Mouse (Mus musculus): ENCODE measurements at regions not wholly inside any gene's neighbourhood (a gene's known extent, or its start where the extent isn't known, plus 50 kb on each side); places are given as distances from the start of the nearest gene placed in this dataset.
A peak's percentile ranks its signal among the peaks of the same experiment; 100 is the strongest.

DNA sequence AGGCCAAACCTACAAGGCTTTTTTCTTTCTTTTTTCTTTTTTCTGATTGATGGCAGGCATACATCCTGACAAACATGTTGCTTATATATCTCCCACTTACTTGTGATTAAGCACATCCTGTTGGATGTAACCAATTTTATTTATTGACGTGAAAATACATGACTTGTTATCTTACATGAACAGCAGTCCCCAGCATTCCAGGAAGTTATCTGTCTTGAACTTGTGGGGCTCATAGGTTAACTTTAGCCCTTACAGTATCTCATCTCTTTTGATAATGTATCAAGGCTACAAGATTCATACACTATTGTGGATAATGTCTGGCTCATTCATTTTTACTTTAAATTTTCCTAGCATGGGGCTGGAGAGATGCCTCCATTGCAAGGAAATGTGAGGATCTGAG is 852.0 kb upstream of the Agtr1b start:
- DNase-seq: no peak

DNA sequence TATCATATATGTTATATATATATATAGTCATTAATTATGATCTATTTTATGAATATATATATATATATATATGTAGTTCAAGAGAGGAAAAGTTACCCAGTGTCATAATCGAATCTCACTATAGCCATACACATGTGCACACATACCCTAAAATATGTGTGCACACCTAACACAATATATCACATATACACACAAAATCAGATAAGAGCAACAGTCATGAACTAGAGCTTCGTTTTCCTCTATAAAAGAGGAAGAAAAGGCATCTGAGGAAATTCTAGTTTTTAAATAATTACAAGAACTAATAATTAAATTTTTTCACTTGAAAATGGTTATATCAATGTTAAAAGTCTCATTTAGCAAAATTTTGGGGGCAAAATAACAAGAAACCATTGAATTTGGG is 835.3 kb upstream of the Tbl1xr1 start:
- DNase-seq: no peak

DNA sequence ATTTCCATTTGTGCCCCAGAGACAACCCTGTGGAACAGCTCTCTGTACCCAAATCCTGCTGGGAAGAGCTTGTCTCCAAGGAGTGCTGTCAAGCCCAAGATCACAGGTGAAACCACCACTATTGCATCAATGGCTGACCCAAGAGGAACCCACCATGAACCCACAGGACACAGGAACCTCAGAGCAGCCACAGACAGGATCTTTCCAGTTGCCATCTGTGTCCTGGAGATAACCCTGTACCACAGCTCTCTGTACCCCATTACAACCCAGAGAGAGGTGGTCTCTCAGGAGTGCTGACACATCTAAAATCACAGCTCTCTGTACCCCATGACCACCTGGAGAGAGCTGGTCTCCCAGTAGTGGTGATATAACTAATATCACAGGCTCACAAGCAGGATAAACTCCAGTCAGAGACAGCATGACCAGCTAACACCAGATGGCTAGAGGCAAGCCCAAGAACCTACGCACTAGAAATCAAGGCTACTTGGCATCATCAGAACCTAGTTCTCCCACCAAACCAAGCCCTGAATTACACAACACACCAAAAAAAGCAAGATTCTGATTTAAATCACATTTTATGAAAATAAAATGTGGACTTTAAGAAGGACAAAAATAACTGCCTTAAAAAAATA is 820.2 kb upstream of the Tbl1xr1 start:
- DNase-seq: no peak

DNA sequence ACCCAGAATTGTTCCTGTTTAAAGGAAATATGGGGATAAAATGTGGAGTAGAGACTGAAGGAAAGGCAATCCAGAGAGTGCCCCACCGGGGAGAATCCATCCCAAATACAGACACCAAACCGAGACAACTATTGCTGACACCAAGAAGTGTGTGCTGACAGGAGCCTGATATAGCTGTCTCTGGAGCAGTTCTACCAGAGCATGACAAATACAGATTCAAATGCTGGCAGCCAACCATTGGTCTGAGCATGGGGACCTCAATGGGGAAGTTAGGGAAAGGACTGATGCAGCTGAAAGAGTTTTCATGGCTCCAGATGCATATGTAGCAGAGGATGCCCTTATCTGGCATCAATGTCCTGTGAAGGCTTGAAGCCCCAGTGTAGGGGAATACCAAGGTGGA is 813.1 kb upstream of the Tbl1xr1 start:
- no peak for DNase-seq

DNA sequence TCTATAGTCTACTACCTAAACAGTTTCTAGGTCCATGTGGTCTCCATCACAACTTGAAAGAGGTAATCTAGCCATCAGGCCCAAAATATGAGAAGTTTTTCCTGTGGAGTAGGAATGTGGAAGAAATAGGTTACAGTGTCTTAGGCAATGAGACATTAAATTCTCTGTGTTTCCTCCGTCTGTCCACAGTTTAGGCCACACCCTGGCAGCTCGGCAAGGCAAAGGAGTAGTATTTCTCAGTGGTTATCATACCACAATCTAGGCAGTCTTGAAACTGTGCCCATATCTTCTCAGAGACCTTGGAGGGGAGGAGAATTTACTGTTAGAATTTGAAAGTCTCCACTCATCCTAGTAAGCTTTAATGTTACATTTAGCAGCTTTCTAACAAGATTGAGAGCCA is 811.0 kb upstream of the Tbl1xr1 start:
- DNase-seq: no peak

DNA sequence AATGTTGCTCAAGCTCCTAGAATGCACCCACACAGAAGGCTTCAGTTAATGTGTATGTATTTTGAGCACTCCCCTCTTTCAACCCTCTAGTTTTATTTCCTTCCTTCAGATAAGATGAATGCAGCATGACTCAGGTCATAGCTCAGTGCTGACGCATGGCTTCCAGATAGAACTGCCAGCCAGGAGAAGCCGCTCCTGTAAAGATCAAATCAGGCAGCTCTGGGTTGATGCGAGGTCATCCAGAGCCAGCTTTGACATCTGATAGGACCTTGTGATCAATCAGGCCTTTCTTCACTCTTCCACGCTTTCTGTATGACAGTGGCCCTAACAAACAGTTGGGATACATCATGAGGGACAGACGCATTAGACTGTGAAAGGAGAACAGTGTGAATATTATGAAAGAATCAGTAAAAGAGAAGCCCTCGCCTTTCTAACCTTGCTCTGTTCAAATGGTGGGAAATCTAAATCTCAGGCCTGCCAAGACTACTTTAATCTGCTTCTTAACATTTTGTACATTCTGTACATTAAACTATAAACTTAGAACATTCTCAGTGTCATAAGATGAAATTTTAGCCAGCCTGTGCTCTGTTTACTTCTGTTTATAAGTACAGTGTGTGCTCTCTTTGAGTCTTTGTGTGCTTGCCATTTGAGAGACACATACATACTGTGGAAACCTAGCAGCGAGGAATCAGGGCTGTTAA is 807.9 kb upstream of the Tbl1xr1 start:
- DNase-seq: no peak

DNA sequence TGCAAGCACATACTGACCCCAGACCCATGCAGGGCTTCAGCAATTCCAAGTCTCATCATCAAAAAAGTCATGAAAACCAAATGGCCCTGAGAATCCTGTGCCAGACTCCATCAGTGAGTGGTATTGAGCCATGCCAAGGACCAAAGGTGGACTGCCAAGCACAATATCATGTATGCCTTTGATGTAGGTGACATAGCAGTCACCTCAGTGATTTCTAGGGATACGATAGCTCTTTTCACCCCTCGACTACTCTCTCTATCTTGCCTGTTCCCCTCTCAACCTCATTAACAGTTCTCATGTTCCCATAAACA is 807.4 kb upstream of the Tbl1xr1 start:
- no peak for DNase-seq

DNA sequence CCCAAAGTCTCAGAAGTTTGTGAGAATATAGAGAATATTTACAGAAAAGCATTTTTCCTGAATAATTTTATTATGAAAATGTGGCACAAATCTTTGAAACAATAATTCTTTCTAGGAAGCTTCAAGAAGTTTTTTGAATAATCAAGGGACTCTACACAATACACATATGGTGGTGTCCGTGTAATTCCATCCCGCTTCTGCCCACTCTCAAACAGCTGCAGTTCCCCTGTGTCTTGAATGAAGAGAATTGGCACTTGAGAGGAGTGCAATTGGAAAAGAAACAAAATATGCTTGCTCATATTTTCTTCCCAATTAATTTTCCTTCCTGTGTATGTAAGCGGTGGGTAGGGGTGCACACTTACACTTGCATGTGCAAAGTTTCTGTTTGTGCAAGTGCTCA is 805.7 kb upstream of the Tbl1xr1 start:
- DNase-seq: no peak

DNA sequence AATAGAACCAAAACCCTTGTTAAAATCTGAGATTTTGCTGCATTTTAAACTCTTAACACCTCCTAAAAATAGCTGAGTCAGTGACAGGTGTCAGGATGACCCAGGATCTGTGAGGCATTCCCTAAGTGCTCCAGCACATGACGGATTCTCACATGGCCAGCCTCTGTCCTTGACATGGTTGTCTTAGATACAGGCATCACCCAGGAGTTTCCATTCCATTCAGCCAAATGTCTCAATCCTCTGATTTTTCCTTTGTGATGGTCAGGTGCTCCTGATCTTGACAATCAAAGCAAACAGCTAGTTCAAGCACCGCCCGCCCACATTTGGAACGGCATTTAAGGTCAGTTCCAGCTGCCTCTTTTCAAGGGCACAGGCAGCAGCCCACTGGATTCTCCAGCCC is 804.2 kb upstream of the Tbl1xr1 start:
- no peak for DNase-seq

DNA sequence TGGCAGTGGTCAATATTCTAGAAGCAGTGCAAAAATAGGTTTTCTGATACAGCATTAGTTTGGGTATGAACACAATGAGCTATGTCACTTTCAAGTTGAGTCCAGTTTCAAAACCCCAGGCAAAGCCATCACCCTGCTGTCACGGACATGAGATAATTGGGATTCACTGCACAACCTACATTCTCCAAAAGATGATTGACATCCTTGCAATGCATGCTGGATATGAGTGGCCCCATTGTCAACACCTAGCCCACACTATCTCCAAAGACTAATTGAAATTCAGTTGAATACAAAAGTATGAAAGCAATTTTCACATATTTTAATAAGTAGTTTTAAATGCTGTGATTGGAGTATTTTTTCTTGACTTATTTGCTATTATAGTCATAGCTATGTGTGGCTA is 783.7 kb upstream of the Tbl1xr1 start:
- no peak for DNase-seq

DNA sequence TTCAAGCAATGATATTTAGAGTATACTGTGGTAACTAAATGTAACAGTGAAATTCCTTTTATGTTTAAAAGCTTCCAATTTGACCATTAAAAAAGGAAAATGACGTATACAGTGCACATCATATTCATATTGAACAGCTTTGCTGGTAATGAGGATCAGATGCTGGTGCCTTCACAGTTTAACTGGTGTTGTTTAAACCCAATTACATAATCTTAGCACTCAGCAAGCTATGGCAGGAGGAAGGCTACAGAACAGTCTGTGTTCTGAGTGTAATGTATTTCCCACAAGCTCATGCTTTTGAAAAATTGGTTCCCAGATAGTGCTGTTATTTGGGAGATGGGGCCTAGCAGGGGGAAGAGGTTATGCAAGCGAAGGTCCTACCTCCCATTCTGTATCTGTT is 783.1 kb upstream of the Tbl1xr1 start:
- no peak for DNase-seq

DNA sequence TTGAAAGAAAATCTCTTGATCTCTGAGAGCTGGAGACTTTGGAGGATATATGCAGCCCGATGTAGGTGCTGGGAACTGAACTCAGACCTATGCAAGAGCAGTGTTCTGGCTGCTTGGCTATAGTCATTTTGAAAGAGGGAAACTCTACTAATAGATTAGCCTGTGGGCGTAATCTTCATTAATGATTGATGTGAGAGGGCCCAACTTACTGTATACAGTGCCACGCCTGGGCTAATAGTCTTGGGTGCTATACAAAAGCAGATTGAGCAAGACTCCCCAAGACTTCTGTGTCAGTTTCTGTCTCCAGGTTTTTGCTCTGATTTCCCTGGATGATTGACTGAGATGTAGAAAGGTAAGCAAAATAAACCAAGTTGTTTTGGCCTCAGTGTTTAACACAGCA is 781.7 kb upstream of the Tbl1xr1 start:
- DNase-seq: no peak

DNA sequence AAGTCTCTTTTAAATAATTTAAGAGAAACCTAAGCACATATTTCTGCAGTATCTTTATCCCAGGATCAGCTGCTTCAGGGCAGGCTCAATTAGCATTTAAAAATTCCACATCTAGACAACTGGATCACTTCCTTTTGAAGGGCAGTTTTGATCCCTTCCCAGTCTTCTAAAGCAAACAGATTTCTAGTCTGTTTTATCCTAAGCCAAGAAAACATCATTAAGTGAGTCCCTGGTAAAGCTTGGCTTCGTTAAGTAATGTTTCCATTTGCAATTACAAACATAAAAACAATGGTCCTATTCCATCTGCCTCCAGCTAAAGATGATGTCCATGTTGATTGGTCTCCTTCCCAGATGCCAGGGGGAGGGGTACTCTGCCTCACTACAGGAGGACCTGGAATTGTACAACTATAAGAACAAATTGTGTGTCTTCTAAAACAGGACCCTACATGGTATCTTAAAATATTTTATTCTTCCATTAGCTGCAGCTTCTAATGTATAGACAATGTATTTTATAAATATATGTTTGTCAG is 779.8 kb upstream of the Tbl1xr1 start:
- no peak for DNase-seq

DNA sequence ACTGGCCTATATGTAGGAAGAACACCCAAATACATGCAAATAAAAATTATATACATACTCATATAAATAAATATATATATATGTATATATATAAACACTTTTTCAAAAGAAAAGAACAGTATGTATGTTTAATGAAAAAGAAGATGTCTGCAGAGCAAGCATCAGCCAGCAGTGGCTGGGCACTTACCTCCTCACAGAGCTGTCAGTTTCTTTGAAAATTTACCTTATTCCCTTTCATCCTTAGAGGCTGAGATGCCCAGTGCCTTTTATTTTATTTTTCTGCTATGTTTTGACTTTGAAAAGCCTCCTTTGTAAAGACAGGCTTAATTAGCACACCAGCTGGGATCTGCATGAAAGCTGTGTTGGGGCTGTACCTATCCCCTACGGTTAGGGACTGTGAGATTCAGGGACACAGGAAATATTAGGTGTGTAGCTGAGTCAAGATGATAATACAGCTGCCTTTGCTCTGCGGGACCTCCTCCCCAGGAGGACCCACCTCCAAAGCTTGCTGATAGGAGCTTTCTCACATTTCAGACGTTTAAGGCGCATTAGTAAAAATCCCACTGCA is 751.0 kb upstream of the Tbl1xr1 start:
- no peak for DNase-seq

DNA sequence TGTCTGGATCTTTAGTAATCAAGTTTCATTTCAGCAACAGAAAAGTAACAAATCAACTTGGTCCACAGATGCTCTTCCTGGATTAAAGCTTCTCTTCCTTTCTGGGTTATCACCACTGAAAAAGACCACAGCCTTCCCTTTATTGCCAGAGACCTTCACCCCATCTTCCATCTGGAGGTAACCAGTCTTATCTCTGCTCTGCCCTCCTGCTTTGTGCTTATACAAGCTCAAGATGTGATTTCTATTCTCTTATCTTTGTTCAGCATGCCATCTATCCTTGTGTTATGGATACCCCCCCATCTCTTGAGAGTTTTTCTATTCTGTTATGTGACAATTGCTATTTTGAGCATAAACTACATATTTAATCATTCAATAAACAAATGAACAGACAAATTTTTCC is 734.5 kb upstream of the Tbl1xr1 start:
- no peak for DNase-seq

DNA sequence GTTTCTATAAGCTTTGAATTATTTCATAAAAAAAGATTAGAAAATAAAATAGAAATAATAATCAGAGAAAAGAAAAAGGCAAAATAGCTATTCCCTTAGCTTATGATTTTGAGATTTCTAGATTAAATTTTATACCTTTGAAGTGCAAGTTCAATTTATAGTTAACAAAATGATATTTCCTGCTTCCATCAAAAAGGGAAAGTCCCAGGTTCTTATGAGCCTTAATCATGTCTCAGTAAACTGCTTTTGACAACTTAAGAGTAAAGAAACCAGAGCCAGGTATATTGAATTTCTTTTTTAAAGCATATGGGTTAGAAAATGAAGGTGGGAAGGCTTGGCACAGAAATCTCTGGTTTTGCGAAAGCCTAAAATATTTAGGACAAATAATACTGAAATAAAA is 733.4 kb upstream of the Tbl1xr1 start:
- no peak for DNase-seq

DNA sequence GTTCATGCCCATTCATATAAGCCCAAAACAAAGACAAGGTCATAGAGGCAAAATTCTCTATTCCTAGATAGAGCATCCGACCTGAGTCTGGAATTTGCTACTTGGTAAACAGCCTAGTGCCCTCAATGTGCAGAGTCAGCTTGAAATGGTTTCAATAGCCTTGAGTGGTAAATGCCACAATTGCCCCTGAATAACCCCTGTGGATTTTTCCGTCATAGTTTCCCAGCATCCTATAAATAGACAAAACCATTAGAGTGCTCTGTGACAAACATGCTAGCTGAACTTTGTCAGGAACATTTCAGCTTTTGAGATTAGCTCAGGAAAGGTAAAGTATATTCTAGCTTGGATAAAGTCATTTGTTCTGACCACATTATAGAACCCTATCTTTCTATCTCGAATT is 727.0 kb upstream of the Tbl1xr1 start:
- DNase-seq: no peak

DNA sequence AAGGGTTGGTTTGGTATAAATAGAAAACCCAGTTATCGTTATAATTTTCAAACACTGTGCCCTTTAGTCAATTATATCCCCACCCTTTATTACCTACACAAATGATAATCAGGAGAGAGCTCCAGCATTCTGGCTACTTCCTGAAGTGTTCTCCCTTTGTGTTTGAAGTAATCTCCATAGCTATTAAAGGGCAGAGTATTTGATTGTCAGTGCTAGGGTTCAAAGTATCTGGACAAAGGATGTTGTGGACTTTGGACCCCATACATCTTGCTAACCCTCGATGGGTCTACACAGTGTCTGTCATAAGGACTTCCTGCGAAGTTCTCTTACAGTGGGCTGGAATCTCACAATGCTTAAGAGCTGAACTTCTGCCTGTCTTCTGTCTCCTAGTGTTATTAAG is 720.3 kb upstream of the Tbl1xr1 start:
- no peak for DNase-seq

DNA sequence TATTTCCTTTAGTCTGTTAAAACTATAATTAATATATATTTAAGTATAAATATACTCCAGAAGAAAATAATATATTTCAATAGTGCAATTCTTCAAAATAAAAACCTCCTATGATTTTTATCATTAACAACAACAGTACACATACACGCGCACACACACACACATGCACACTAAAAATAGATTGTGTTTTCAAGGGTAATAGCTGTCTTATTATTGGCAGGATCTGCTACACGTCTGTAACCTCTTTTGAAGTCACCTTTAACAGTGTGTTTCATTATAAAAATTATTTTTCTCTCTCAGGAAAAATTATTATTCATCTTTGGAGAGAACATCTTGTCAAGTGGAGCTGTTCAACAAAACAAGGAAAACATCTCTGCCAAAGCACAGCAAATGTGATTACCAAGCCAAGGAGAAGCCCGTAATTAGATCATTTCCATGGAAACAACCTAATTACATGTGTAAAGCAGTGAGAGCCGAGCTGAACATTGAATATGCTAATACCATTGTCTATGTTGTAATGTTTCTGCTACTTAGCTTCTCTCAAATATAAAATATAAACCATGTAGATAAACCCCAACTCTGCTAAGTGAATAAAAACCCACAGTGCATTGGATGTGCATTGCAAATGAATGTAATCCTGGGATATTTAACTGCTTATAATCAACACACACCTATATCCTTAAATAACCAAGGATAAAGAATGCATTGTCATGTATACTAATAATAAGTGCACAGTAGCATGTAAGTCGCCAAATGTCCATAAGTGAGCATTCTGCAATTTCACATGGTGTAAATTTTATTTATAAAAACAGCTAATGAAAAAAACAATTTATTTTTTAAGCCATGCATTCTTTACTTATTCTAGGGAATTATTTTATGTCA is 719.4 kb upstream of the Tbl1xr1 start:
- no peak for DNase-seq

DNA sequence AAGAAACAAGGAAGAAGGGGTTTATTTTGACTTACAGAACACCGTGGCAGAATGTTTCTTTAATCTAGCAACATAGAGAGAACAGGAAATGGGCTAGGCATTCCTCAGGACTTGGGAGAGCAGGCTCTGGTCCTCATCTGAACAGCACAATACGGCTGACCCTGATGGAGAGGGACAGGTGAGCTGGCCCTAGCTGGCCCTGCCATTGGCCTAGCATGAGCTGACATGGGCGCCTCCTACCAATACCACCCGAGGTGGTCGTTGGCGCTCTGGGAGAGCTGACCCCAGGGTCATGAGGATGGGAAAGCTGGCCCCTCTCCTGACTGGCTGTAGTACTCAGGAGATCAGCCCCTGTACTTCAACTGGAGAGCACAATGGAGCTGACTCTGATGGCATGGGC is 718.4 kb upstream of the Tbl1xr1 start:
- no peak for DNase-seq

DNA sequence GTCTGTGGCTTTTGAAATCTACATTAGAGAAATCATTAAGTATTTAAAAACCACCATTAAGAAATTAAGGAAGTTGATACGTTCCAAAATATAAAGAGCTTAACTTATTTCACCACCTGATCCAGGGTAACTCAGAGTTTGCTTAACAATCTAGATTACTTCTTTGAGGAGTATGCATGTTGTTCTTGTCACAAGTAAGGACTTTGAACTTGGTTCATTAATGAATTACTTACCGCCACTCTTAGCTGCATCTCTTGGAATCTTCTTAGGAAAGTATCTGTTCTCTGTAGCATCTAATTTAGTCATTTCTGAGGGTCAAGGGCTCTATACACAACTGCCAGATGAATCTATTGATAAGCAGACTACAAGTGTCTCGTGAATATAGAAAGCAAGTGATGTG is 715.4 kb upstream of the Tbl1xr1 start:
- no peak for DNase-seq

DNA sequence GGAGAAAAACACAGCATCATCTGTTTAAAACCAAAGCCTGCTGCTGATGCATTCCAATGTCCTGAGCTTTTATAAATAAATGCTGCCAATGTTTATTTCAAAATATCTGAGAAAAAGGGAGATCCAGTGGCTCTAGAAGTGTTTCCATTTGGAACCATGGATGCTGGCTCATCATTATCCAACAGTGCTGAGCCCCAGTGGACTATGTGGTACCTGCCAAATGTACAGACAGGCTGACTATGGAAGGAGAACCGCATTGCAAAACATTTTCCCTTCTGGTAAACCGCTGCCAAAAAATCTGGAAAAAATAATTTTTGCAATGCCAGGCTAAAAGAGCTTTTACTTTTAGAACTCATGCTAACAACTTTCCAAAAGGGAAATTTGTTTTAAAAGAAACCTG is 696.6 kb upstream of the Tbl1xr1 start:
- peak in 1 of 2 experiments; percentile 29 for DNase-seq

DNA sequence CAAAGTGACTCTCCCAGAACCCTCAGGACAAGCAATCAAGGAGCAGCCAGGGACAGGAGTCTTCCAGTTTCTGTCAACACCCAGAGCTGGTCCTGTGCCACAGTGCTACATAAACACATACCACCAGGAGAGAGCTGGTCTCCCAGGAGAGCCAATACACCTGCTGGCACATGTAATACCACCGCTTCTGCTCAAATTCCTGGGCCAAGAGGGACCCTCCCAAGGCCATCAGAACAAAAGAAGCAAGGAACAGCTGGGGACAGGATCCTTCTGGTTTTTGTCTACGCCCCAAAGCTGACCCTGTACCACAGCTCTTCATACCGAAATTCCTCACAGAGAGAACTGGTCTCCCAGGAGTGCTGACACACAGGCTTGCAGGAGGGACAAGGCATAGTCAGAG is 695.4 kb upstream of the Tbl1xr1 start:
- no peak for DNase-seq

DNA sequence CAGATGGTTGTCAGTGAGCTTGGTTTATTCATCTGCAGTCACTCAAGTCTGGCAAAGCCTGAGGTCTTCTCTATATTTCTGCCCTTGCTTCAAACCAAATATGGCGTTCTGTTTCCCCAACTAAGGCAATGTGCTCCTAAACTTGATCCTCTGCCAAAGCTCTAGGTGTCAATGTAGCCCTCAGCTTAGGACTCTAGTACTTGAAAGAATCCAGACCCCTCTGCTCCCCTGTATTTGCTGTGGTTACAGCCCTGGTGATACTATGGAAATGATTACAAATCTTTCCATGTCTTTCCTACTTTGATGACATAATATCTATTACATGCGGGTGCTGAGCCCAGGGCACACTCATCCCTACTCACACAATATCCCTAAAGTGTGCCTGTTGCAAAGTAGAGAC is 672.9 kb upstream of the Tbl1xr1 start:
- DNase-seq: no peak
